ENCODE assay signal across 7 mouse cellular contexts in genomic region chr6:84640324-84641061, GRCm38 (mm10). TPM values are rescaled to one million over a fixed set of nuclear protein-coding genes. Genes with fewer than 3 reads are reported as not detected.
DNase-seq lines count a peak whose midpoint lies in the region; ATAC-seq lines count a peak whose summit lies in the region.

No protein-coding gene starts in this region.

- no peak overlapping the region for H3K27ac ChIP-seq in embryonic facial prominence, embryonic 14.5 days (replicated peaks; ENCODE audit: low read depth, low read length)
- peak overlapping the region; percentile 41 for H3K27ac ChIP-seq in lung, embryonic 16.5 days (ENCODE audit: low read length)

- ATAC-seq in embryonic facial prominence, embryonic 14.5 days (ENCODE audit: low read depth): no peak
- ATAC-seq in lung, embryonic 16.5 days (ENCODE audit: low read depth): peak; percentile 91

- H3K27me3 ChIP-seq in embryonic facial prominence, embryonic 14.5 days (replicated peaks; ENCODE audit: control insufficient read depth, insufficient read depth, low read length): no peaks in the 10 kb centered on the region
- no peaks in the 10 kb centered on the region for H3K27me3 ChIP-seq in lung, embryonic 16.5 days (ENCODE audit: control insufficient read depth, insufficient read depth, low read depth, low read length)

- no peak overlapping the region for H3K9ac ChIP-seq in embryonic facial prominence, embryonic 14.5 days (ENCODE audit: low read depth, low read length)
- no peak overlapping the region for H3K9ac ChIP-seq in lung, embryonic 16.5 days (ENCODE audit: low read length)

- WGBS in embryonic facial prominence, embryonic 14.5 days: 54% methylated on average over 9 of the region's 9 CpGs
- WGBS in lung, embryonic 16.5 days: 14% methylated on average over 9 of the region's 9 CpGs

- DNase-seq in adrenal gland, postnatal 14 days: peak; percentile 49
- peak; percentile 48 for DNase-seq in embryonic facial prominence, embryonic 14.5 days (ENCODE audit: low spot score)
- peak; percentile 30 to 40 for DNase-seq in kidney, adult 8-10 months
- DNase-seq in frontal cortex, postnatal 14 days (ENCODE audit: low spot score in 2 of 2): no peak
- no peak for DNase-seq in right cerebral cortex, adult 18-20 months
- no peak for DNase-seq in left cerebral cortex, postnatal 4 days

- H3K9me3 ChIP-seq in embryonic facial prominence, embryonic 14.5 days (ENCODE audit: control insufficient read depth, low read length): no peaks in the 10 kb centered on the region
- H3K9me3 ChIP-seq in lung, embryonic 16.5 days (ENCODE audit: control insufficient read depth, low read length): no peaks in the 10 kb centered on the region

- H3K4me2 ChIP-seq in embryonic facial prominence, embryonic 14.5 days (ENCODE audit: low read depth, low read length): no peak overlapping the region
- H3K4me2 ChIP-seq in lung, embryonic 16.5 days (ENCODE audit: low read depth, low read length): 0 out of 2 replicates have a peak overlapping the region, but pooled peaks have one; percentile 14

- intact Hi-C loops in left cerebral cortex, postnatal 4 days (cut with DNase I): no loop called here

- 0 out of 2 replicates have a peak, but pooled peaks cover 6% of the 10 kb centered on the region for H3K4me1 ChIP-seq in embryonic facial prominence, embryonic 14.5 days (ENCODE audit: control insufficient read depth, insufficient read depth, low read length)
- peaks cover 27% of the 10 kb centered on the region for H3K4me1 ChIP-seq in lung, embryonic 16.5 days (replicated peaks; ENCODE audit: control insufficient read depth, insufficient read depth, low read length)

- no peak overlapping the region for H3K4me3 ChIP-seq in embryonic facial prominence, embryonic 14.5 days (ENCODE audit: low read depth, low read length)
- H3K4me3 ChIP-seq in lung, embryonic 16.5 days (ENCODE audit: low read length): no peak overlapping the region

- H3K36me3 ChIP-seq in embryonic facial prominence, embryonic 14.5 days (ENCODE audit: control insufficient read depth, insufficient read depth, low read length): no peaks in the 10 kb centered on the region
- no peaks in the 10 kb centered on the region for H3K36me3 ChIP-seq in lung, embryonic 16.5 days (ENCODE audit: control insufficient read depth, insufficient read depth, low read length)

RNA-seq across cellular contexts. Expression of gene Cyp26b1, which starts 46.8 kb away (rescaled TPM):
- 3.3 and 4.2 TPM in 2 replicates for total RNA-seq in adrenal gland, postnatal 14 days (2021)
- 6.9 and 8.0 TPM in 2 replicates for polyA plus RNA-seq in embryonic facial prominence, embryonic 14.5 days (2014; fragmentation: Nextera tagmentation; extraction: Ambion mirVana)
- polyA plus RNA-seq in lung, embryonic 16.5 days (2015; fragmentation: Nextera tagmentation; extraction: Ambion mirVana): 2.3 and 2.9 TPM in 2 replicates
- total RNA-seq in left cerebral cortex, postnatal 4 days (2021): 10 to 100 TPM; 28.9 to 29.7 TPM

Comparison
In these comparisons a context has a peak if more than half of its experiments do, and no peak if none do; other contexts are left out.
1. DNase-seq: peak in adrenal gland, postnatal 14 days (single experiment), embryonic facial prominence, embryonic 14.5 days (single experiment) and kidney, adult 8-10 months (2 of 2); none in frontal cortex, postnatal 14 days (0 of 2), right cerebral cortex, adult 18-20 months (single experiment) and left cerebral cortex, postnatal 4 days (single experiment).